Mouse (Mus musculus) NIH3T3 (cell line): ENCODE results near the gene Olfr180.

Source experiments
- DNase-seq: peaks from one replicate; pipeline ENCODE4 v3.0.0-alpha.2; 2012; ENCODE audit warnings: low read depth

The Olfr180 gene

DNA sequence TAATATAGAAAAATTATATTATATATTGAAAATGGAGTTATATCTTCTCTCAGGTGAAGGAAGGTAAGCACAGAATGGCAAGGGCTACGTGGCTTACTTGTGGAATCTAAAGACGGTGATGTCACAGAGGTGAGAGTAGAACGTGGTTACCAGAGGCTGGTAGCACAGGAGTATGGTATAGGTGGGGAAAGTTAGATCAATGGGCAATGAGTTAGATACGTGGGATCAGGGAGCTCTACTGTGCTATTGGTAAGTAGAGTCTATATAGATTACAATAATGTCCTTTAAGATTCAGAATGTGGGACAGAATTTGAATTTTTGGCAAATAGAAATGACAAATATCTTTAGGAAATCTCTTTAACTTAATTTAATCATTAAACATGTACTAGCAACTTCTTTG, at the start of gene Olfr180:
Olfr180 (minus strand) TSS at position 101 of the 400 bp plus-strand sequence.
- no peak for DNase-seq

DNA sequence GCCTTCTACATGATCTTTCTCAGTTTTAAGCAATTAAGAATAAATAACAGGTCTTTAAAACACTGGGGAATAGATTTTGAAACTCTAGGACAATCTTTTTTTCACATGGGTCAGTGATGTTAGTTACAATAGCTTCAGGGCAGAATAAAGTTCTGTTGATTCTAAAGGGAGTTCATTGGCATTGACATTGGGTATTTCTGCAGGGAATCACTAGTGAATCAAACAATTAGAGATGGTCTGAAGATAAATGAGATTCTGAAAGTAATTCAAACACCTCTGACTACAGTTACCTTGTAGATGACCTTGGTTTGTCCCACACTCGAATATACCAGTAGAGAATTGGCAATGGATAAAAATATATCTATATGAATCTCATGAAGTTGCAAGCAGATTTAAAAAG, 537 bp downstream of the Olfr180 start, which contains the start of gene Olfr181:
Olfr181 (minus strand) TSS at position 101 of the 400 bp plus-strand sequence.
- DNase-seq: no peak

- DNase-seq: no peak
Measured at GRCm38 (mm10) chr16:58891963-58892362, 37.2 kb downstream of the Olfr180 start, which contains the start of gene Olfr178. Gene Olfr178 (minus strand): TSS chr16:58892063.

DNA sequence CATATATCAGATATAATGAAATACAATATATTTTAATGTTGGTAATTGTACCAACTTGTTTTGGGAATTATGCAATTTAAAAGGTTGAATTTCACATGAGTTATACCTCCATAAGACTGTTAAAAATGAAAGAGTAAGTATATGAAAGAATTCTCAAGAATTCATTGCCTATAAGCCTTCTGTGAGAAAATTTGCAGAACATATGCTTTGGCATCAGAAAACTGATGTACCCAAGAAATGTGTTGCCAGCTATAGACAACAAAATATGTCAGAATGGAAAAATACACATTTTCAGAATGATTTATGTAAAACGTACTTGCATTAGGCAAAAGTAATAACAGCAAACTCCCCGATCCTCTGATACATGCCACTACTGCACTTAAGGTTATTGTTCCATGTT, 44.8 kb downstream of the Olfr180 start:
- no peak for DNase-seq

DNA sequence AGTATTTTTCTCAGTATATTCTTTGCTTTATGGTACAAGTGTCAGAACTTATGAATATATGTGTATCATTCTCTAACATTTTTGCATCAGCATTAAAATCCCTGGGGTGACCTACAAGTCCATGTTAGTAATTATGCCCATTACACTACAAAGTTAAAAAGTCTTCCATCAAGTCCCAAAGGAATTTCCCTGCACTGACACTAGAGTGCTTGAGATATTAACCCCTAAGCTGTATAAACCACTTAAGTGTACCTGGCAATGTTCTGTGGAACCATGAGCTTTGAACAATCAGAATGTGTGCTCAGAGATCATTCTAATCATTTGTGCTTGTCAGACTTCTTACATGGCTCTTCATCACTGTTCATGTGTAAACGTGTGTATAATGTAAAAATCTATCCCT, 54.5 kb downstream of the Olfr180 start, which contains the start of gene Olfr177:
Olfr177 (minus strand) TSS at position 101 of the 400 bp plus-strand sequence.
- no peak for DNase-seq
